Mouse (Mus musculus): Measurements from ENCODE around the gene Gm20388.

- TF ChIP-seq CTCF (IDR thresholded peaks at IDR 0.05; ENCODE audit: insufficient read depth, low read depth, low read length), result no peak
- TF ChIP-seq POLR2A (IDR thresholded peaks at IDR 0.05; ENCODE audit: insufficient read depth, low read depth, low read length), result no peak
Observed at GRCm38 (mm10) chr8:120294982-120295870, 384.6 kb downstream of the Gm20388 start.

All from olfactory bulb, adult 2 months (tissue).